Mouse (Mus musculus): ENCODE measurements around the gene Mrgprd. TPM values are rescaled to one million over a fixed set of nuclear protein-coding genes. Genes with fewer than 3 reads are reported as not detected.

Gene Mrgprd
- polyA plus RNA-seq, 1 experiment from 2014 or later = not detected

DNA sequence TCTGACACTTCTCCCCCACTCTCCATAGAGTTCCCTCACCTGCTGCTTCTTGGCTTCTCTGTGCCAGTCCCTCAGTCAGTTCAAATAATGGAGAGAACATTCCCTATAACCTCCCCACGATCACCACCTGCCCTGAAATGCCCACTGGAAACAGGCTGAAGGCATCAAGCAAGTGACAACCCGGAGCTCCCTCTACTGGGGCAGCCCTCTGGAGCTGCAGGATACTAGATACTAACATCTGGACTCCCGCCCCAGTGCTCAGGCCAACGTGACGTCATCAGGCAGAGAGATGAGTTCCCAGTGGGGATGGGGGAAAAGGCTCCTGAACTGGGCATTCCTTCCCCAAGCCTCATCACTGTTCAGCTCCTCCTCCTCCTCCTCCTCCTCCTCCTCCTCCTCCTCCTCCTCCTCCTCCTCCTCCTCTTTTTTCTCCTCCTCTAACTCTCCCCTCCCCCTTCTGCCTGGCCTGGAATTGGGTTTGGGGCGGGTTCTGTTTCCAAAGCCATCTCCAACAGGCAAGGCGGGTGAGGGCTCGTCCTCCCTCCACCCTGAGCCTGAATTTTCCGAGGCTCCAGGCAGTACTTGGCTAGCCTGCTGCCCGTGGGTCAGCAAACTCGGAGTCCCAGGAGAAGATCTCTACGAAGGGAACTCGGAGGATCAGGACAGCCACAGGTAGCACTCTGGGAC lies 14.2 kb upstream of the Mrgprd start, which contains the start of gene Mrgprf:
Gene Mrgprf, plus strand, starts transcription at position 508 of the 687 bp plus-strand sequence.
- ATAC-seq (ENCODE audit: insufficient read depth, low FRiP score) = peak; percentile 42; the same call in 1 of the 2 replicates
- Histone ChIP-seq H3K4me1 (ENCODE audit: control insufficient read depth, insufficient read depth, low read length) (peaks cover 23% of the 10 kb centered on the region), H3K27ac (ENCODE audit: low read length) (peak within 1 kb of the TSS; percentile 80), H3K27me3 (ENCODE audit: control insufficient read depth, insufficient read depth, low read length) (no peaks in the 10 kb centered on the region), H3K9me3 (replicated peaks; ENCODE audit: control insufficient read depth, low read length) (no peaks in the 10 kb centered on the region), H3K36me3 (ENCODE audit: control insufficient read depth, insufficient read depth, low read length) (no peaks in the 10 kb centered on the region), H3K4me3 (replicated peaks; ENCODE audit: low read length) (peak within 1 kb of the TSS; percentile 25), H3K4me2 (ENCODE audit: low read depth, low read length) (peak within 1 kb of the TSS; percentile 40), H3K9ac (ENCODE audit: low read length) (peak within 1 kb of the TSS; percentile 43)
- WGBS = 32% methylated on average over 13 of the region's 13 CpGs

DNA sequence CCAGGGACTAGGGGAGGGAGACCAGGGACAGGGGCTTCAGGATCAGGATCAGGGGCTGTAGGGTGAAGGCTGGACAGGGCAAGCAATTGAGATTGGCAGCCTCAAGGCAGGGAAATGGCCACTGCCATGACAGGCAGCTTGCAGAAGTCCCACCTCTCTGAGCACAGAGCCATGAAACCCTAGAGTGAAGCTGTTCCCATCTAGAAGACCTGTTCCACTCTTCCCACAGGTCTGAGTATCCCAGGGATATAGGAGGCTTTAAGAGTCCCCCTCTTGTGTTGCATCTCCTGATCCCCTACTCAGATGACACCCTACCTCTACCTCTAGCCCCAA lies 13.7 kb upstream of the Mrgprd start:
- H3K4me2 ChIP-seq (ENCODE audit: low read depth, low read length) = peak overlapping the region; percentile 40
- no peaks in the 10 kb centered on the region for H3K9me3 ChIP-seq (replicated peaks; ENCODE audit: control insufficient read depth, low read length)
- H3K4me3 ChIP-seq (replicated peaks; ENCODE audit: low read length) = peak overlapping the region; percentile 25
- no peaks in the 10 kb centered on the region for H3K36me3 ChIP-seq (ENCODE audit: control insufficient read depth, insufficient read depth, low read length)
- no peaks in the 10 kb centered on the region for H3K27me3 ChIP-seq (ENCODE audit: control insufficient read depth, insufficient read depth, low read length)
- peaks cover 23% of the 10 kb centered on the region for H3K4me1 ChIP-seq (ENCODE audit: control insufficient read depth, insufficient read depth, low read length)
- ATAC-seq (ENCODE audit: insufficient read depth, low FRiP score) = no peak
- peak overlapping the region; percentile 80 for H3K27ac ChIP-seq (ENCODE audit: low read length)
- H3K9ac ChIP-seq (ENCODE audit: low read length) = peak overlapping the region; percentile 43

DNA sequence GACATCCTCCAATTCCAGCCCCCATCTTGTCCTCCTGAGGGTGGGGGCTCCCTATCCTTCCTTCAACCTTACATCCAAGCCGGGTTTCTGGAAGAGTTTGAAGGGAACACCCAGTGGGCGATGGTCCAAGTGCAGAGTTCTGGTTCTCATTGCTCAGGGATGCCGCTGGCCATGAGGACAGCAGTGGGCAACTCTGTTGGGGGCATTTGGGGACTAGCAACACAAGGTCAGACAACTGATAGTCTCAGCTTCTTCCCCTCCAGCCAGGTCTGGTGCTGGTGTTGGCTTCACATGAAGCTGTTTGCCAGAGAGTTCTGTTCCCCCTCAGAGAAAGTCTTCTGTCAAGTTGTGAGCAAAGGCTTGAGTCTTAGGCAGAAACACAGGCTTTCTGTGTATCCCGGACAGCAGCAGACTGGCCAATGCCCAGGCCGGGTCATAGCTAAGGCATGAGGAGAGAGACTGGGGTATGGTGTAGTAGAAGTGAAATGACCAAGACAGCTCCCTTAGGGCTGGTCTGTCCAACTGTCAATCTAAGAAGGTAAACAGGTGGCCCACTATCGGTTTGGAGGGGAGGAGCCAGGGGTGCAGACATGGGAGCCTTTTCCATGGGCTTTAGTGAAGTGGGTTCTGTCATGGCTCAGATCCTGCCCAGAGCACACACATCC lies 13.2 kb upstream of the Mrgprd start:
- no peak for ATAC-seq (ENCODE audit: insufficient read depth, low FRiP score)

DNA sequence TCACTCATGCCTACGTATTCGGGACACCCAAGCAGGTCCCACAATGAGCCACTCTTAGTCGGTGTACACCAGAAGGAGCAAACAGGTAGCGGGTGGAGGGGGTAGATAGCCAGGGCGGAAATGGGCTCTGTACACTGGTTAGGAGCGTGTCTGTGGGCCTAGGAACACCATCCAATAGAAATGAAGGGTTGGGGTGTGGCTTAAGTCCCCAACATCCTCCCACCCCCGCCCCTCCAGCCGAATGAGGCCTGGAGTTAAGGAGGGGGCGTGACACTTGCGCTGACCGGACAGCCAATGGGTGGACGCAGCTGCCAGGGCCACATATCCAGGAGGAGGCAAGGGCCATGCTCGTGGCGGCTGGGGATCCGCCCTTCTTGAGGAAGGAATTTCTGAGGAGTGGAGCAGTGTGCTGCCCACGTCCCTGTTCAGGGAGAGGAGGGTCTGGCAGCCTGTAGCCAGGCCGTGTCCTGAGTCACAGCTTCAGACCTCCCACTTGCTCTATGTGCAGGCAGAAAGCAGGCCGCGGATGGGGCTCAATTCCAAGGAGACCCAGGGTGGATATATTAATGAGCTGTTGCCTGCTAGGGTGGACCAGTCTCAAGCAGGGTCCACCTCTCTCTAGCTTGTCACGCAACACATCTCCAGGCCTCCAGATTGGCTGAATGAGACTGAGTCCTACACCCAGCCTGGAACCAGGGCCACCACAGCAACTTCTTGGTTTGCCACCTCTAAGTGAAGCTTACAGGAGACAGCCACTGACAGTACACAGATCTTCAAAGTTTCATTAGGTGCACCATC lies 11.9 kb upstream of the Mrgprd start:
- Histone ChIP-seq H3K4me1 (ENCODE audit: control insufficient read depth, insufficient read depth, low read length) (peaks cover 23% of the 10 kb centered on the region), H3K27me3 (ENCODE audit: control insufficient read depth, insufficient read depth, low read length) (no peaks in the 10 kb centered on the region), H3K9ac (ENCODE audit: low read length) (peak overlapping the region; percentile 54), H3K9me3 (replicated peaks; ENCODE audit: control insufficient read depth, low read length) (no peaks in the 10 kb centered on the region), H3K36me3 (ENCODE audit: control insufficient read depth, insufficient read depth, low read length) (no peaks in the 10 kb centered on the region), H3K4me3 (replicated peaks; ENCODE audit: low read length) (peak overlapping the region; percentile 29), H3K4me2 (ENCODE audit: low read depth, low read length) (peak overlapping the region; percentile 53), H3K27ac (ENCODE audit: low read length) (peak overlapping the region; percentile 80)
- peak; percentile 89 for ATAC-seq (ENCODE audit: insufficient read depth, low FRiP score)
- WGBS = 5% methylated on average over 18 of the region's 20 CpGs

More for the DNA sequence above, 13.2 kb upstream of the Mrgprd start:
- Histone ChIP-seq H3K9ac (ENCODE audit: low read length) (peak overlapping the region; percentile 43), H3K4me2 (ENCODE audit: low read depth, low read length) (peak overlapping the region; percentile 40), H3K36me3 (ENCODE audit: control insufficient read depth, insufficient read depth, low read length) (no peaks in the 10 kb centered on the region), H3K9me3 (replicated peaks; ENCODE audit: control insufficient read depth, low read length) (no peaks in the 10 kb centered on the region), H3K27ac (ENCODE audit: low read length) (peak overlapping the region; percentile 80; the same call in 1 of the 2 replicates), H3K27me3 (ENCODE audit: control insufficient read depth, insufficient read depth, low read length) (no peaks in the 10 kb centered on the region), H3K4me3 (replicated peaks; ENCODE audit: low read length) (peak overlapping the region; percentile 25; the same call in 1 of the 2 replicates), H3K4me1 (ENCODE audit: control insufficient read depth, insufficient read depth, low read length) (peaks cover 23% of the 10 kb centered on the region)
- 70% methylated on average over 6 of the region's 6 CpGs for WGBS

DNA sequence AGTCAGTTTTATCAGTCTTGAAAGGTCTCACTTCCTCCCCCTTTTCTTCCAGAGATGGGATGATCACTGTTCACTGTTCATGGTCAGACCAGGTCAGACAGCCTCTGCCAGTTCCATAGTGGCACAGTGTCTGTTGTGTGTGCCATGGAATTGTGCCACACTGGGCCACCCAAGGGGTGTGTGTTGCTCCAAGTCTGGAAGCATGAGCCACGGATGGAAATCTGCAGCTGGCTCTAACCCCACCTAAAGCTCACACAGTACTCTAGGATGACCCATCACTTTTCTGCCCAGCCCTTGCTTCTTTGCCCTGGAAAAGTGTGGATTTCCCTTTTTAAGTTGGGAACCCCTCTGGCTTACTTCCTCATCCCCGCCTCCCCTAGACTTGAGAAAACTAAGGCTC lies 10.5 kb upstream of the Mrgprd start:
- Histone ChIP-seq H3K27me3 (ENCODE audit: control insufficient read depth, insufficient read depth, low read length) (no peaks in the 10 kb centered on the region), H3K4me3 (replicated peaks; ENCODE audit: low read length) (no peak overlapping the region), H3K4me1 (ENCODE audit: control insufficient read depth, insufficient read depth, low read length) (peaks cover 22% of the 10 kb centered on the region), H3K36me3 (ENCODE audit: control insufficient read depth, insufficient read depth, low read length) (no peaks in the 10 kb centered on the region), H3K27ac (ENCODE audit: low read length) (no peak overlapping the region), H3K9ac (ENCODE audit: low read length) (no peak overlapping the region), H3K4me2 (ENCODE audit: low read depth, low read length) (no peak overlapping the region), H3K9me3 (replicated peaks; ENCODE audit: control insufficient read depth, low read length) (no peaks in the 10 kb centered on the region)
- 75% methylated on average over 2 of the region's 2 CpGs for WGBS
- no peak for ATAC-seq (ENCODE audit: insufficient read depth, low FRiP score)

DNA sequence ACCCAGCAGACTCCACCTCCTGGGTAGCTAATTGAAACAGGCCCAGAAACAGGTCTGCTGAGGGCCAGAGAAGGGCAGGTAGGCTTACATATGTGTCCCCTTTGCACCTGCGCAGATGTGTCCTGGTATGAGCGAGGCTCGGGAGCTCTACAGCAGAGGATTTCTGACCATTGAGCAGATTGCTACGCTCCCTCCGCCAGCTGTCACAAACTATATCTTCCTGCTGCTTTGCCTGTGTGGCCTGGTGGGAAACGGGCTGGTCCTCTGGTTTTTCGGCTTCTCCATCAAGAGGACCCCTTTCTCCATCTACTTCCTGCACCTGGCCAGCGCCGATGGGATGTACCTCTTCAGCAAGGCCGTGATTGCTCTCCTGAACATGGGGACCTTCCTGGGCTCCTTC lies 7.0 kb upstream of the Mrgprd start:
- Histone ChIP-seq H3K27me3 (ENCODE audit: control insufficient read depth, insufficient read depth, low read length) (no peaks in the 10 kb centered on the region), H3K9ac (ENCODE audit: low read length) (no peak overlapping the region), H3K4me1 (ENCODE audit: control insufficient read depth, insufficient read depth, low read length) (peaks cover 5% of the 10 kb centered on the region), H3K4me2 (ENCODE audit: low read depth, low read length) (no peak overlapping the region), H3K36me3 (ENCODE audit: control insufficient read depth, insufficient read depth, low read length) (no peaks in the 10 kb centered on the region), H3K4me3 (replicated peaks; ENCODE audit: low read length) (no peak overlapping the region), H3K9me3 (replicated peaks; ENCODE audit: control insufficient read depth, low read length) (no peaks in the 10 kb centered on the region), H3K27ac (ENCODE audit: low read length) (no peak overlapping the region)
- ATAC-seq (ENCODE audit: insufficient read depth, low FRiP score) = no peak
- WGBS = 83% methylated on average over 10 of the region's 10 CpGs

- Histone ChIP-seq H3K9me3 (replicated peaks; ENCODE audit: control insufficient read depth, low read length) (no peaks in the 10 kb centered on the region), H3K27me3 (ENCODE audit: control insufficient read depth, insufficient read depth, low read length) (no peaks in the 10 kb centered on the region), H3K27ac (ENCODE audit: low read length) (no peak overlapping the region), H3K4me1 (ENCODE audit: control insufficient read depth, insufficient read depth, low read length) (peaks cover 1% of the 10 kb centered on the region; the same call in 1 of the 2 replicates), H3K36me3 (ENCODE audit: control insufficient read depth, insufficient read depth, low read length) (no peaks in the 10 kb centered on the region), H3K9ac (ENCODE audit: low read length) (no peak overlapping the region), H3K4me2 (ENCODE audit: low read depth, low read length) (no peak overlapping the region), H3K4me3 (replicated peaks; ENCODE audit: low read length) (no peak overlapping the region)
- WGBS = 70% methylated on average over 30 of the region's 30 CpGs
- no peak for ATAC-seq (ENCODE audit: insufficient read depth, low FRiP score)
Measured at GRCm38 (mm10) chr7:145308061-145308675, 6.5 kb upstream of the Mrgprd start.

GRCm38 (mm10) chr7:145308866-145309265 lies 5.8 kb upstream of the Mrgprd start:
- WGBS = 55% methylated on average over 4 of the region's 4 CpGs
- Histone ChIP-seq H3K4me1 (ENCODE audit: control insufficient read depth, insufficient read depth, low read length) (no peaks in the 10 kb centered on the region), H3K4me3 (replicated peaks; ENCODE audit: low read length) (no peak overlapping the region), H3K9ac (ENCODE audit: low read length) (no peak overlapping the region), H3K27me3 (ENCODE audit: control insufficient read depth, insufficient read depth, low read length) (no peaks in the 10 kb centered on the region), H3K9me3 (replicated peaks; ENCODE audit: control insufficient read depth, low read length) (no peaks in the 10 kb centered on the region), H3K36me3 (ENCODE audit: control insufficient read depth, insufficient read depth, low read length) (no peaks in the 10 kb centered on the region), H3K4me2 (ENCODE audit: low read depth, low read length) (no peak overlapping the region), H3K27ac (ENCODE audit: low read length) (no peak overlapping the region)
- peak; percentile 30; the same call in 1 of the 2 replicates for ATAC-seq (ENCODE audit: insufficient read depth, low FRiP score)

Measured in stomach, embryonic 16.5 days (tissue).